Mouse (Mus musculus) activated CD4-positive, CD25-positive, alpha-beta regulatory T cell, adult 4 months (primary cell): ENCODE results near the gene Pax7. TPM values are rescaled to one million over a fixed set of nuclear protein-coding genes. Genes with fewer than 3 reads are reported as not detected.

ENCODE experiments used
- polyA plus RNA-seq, 2 experiments: library from polyadenylated mRNA; unstranded; fragments of 100-300 nt; shearing (Covaris generic); gene quantifications; one replicate each; pipeline ENCODE4 v1.2.1; 2017

Gene Pax7
- polyA plus RNA-seq, 2 experiments from 2014 or later, result not detected

Other genes starting within 250 kb of the Pax7 start
- gene Gm21969, start 230.3 kb downstream of the Pax7 start, polyA plus RNA-seq, result not detected
- gene Aldh4a1, start 210.7 kb downstream of the Pax7 start, polyA plus RNA-seq, result 10 to 100 TPM in 1 of 2 experiments, 1 to 10 TPM in 1; 6.7 to 11.3 TPM
- gene Tas1r2, start 180.0 kb downstream of the Pax7 start, polyA plus RNA-seq, result not detected
- gene Klhdc7a, start 134.5 kb upstream of the Pax7 start, polyA plus RNA-seq, result not detected